Mouse (Mus musculus): ENCODE measurements around the gene Peg10.
"Not testable (repeated sequence)": the region's sequence is repeated elsewhere in the genome, so short reads cannot be mapped to it uniquely, and the experiment has no call there.

DNA sequence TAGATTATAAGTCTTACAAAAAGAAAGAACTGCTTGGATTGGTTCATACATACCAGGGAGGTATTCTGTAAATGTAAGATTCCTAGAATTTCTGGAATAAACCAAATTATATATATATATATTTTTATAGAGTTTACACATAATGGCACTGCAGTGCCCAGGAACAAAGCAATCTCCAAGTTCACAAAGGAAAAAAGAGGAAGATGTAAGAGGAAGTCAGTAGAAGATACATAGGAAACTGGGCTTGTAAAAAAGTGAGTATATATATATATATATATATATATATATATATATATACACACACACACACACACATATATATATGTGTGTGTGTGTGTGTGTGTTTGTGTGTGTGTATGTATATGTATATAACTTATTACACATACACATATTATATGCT, 50.2 kb downstream of the Peg10 start:
- TF ChIP-seq ZNF384 (IDR thresholded peaks at IDR 0.05; ENCODE audit: low read depth, low read length); HCFC1 (IDR thresholded peaks at IDR 0.05; ENCODE audit: borderline replicate concordance, insufficient read depth, low read length); ZC3H11A (IDR thresholded peaks at IDR 0.05; ENCODE audit: borderline replicate concordance, low read depth, low read length); MAFK (IDR thresholded peaks at IDR 0.05; ENCODE audit: insufficient read depth, low read depth, low read length); CHD2 (IDR thresholded peaks at IDR 0.05; ENCODE audit: low read depth, low read length): not testable (repeated sequence)

Data from ES-E14 (cell line).